Mouse (Mus musculus): ENCODE measurements around the gene Tle1.

Tle1 gene

GRCm38 (mm10) chr4:72200559-72201409, at the start of gene Tle1:
Gene Tle1, minus strand, starts transcription at chr4:72200919.
- DNase-seq (ENCODE audit: low read depth): no peak

GRCm38 (mm10) chr4:72233584-72234219, 33.0 kb upstream of the Tle1 start:
- no peak for DNase-seq (ENCODE audit: low read depth)

DNA sequence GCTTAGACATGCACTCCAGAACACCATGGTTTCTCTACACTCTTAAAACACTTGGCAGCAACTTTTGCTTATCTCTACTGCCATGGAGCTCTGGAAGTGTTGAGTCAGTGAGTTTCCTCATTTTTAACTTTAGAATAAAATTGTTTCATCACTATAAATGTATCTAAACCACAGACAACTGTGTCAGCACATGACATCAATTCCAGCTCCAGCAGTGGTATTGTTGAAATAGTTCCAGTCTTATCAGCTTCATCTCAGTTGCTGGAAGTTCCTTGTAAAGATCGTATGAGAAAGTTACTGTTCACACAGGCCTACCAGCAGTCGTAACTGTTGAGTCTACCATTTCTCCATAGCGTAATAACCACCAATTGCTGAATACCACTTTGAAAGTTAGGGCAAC, 31.5 kb upstream of the Tle1 start:
- DNase-seq (ENCODE audit: low read depth): peak; percentile 80

GRCm38 (mm10) chr4:72230832-72231231, 30.1 kb upstream of the Tle1 start:
- DNase-seq (ENCODE audit: low read depth): peak; percentile 82

GRCm38 (mm10) chr4:72221629-72222028, 20.9 kb upstream of the Tle1 start:
- no peak for DNase-seq (ENCODE audit: low read depth)

DNA sequence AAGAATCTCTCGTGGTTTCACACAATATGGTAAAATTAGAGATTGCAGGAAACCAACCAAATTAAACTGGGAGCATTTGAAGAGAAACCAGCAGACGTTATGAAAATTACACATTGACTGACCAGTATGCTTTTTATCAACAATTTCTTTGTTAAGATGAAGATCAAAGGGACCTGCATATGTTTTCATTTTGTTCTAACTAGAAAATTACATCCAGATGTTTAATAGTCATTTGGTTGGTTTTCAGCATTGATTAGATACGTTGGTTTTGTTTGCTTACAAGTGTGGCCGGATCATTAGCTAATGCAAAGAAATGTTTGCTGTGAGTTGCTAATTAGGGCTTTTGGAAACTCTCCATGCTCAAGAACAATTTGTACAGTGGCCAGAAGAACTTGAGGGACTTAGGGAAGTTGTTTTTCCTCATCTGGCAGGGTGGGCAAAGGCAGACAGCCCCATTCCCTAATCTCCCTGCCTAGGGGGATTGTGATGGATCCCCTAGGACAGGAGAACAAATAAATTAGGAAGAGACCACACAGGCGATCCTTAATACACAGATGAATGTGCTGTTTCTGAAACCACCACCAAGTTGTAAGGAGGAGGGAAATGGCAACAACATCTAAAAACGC, 3.8 kb upstream of the Tle1 start:
- DNase-seq (ENCODE audit: low read depth): no peak

GRCm38 (mm10) chr4:72201521-72201991, 837 bp upstream of the Tle1 start:
- no peak for DNase-seq (ENCODE audit: low read depth)

DNA sequence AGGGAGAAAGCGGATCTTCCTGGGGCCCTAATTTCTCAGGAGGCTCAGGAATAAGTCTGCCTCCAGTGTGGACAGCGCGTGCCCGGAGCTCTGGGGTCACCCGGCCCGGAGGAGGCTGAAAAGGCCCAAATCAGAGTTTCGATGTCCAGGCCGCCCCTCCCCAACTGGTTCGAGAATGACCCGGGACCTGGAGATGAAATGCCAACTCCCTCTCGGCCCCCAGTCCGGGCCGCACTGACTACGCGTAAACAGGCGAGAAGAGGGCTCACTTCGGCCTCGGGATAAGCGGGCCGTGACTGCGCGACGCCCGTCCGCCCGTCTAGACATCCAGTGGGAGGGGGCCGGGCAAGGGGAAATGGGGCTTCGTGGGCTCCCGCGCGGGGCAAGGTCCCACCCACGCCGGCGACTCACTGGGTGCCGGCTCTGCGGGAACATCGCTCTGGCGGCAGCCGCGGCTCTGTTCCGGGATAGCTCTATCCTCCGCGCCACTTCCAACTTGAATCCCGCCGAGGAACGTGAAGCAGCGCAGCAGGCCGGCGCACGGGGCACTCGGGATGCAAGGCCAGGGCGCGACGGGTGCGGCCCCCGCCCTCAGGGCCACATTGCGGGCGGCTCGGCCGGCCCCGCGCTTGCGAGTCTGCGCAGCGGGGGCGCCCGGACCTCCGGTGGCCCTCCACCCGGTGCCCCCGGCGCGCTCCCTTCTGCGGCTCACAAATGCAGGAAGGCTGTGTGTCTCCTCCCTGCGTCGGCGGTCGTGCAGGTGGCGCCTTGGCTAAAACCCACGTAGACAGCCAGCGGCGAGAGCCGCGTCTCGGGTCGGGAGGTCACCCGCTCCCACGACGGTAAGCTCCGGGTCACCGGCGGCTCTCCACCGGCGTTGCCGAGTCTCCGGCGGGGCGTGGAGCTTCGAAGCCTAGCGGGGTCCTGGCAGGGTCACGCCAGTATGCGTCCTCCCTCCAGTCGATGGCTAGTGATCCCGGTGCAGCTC, 854 bp downstream of the Tle1 start:
- DNase-seq (ENCODE audit: low read depth): no peak

GRCm38 (mm10) chr4:72198877-72199411, 1.8 kb downstream of the Tle1 start:
- DNase-seq (ENCODE audit: low read depth): no peak

DNA sequence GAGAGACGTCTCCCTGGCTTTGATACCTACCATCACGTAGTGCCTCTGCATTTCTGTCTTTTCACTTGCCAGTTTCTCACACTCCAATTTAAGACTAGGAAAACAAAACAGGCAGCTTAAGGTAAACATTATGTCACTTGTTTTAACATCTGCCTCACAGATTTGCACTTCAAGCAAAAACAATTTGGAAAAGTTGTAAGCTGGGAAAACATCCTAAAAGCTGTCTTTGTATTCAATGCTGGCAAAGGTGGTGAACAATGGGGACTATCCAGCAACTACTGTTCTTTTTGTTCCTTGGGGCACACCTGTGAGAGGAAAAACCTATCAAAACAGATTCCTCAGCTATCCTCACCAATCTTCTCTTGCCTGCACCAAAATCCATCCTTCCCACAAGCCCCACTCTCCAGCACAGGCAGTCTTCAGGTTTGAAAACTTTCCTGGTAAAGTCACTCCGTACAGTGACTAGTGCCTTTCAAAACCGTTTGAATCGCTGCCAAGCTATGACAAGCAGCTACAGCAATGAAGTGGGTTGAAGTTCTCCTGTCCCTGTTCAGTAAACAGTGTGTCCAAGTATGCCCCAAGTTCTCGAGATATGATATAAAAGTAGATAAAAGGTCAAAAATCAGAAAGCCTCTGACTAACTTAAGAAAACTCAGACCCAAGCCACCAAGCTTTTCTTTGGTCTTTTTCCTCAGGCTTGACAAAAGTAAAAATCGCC, 2.7 kb downstream of the Tle1 start:
- DNase-seq (ENCODE audit: low read depth): no peak

DNA sequence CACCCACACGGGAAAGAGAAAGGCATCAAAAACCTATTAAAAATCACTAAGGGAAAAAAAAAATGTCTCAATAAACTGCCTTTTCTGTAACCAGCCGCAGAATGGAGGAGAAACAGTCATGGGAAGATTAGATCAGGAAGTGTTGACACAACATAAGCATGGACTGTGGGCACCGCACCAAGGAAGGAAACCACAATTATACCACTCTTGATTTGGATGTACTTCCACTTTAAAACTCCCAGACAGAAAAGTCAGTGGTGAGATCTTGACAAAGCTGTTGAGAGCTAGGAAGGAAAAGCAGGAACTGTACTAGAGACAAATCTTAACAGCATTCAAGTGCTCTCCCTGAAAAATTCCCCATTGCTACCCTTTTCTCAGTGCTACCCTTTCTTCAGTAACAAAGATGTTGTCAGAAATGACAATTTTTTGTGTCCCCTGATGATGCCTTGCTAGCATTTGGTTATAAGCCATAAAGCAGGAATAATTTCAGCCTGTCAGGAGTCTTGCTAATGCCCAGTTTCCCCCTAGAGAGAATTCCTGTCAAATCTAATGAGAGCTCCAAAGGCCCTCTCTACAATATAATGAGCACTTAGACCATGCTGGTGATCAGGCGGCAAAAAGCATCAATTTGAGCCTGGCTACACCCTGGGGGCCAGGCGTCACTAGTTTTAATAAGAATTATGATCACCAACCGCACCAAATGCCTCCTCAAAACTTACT, 5.4 kb downstream of the Tle1 start:
- DNase-seq (ENCODE audit: low read depth): peak; percentile 52

DNA sequence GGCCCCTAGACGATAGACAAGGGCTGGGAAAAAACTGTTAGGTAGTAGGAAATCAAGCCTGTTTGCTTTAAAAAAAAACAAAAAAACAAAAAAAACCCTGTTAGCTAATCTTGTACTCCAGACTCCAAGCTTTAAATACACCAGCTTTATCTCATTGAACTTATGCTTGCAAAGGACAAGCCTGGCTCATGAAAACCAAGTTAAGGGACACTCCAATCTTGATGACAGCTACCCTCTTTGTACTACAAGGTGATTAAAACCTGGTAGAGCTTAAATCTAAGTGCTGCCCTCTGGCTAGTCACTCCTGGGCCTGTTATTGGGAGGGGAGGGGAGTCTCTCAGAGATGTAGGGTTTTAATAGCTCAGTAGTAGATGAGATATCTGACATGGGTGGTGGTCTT, 7.4 kb downstream of the Tle1 start:
- no peak for DNase-seq (ENCODE audit: low read depth)

DNA sequence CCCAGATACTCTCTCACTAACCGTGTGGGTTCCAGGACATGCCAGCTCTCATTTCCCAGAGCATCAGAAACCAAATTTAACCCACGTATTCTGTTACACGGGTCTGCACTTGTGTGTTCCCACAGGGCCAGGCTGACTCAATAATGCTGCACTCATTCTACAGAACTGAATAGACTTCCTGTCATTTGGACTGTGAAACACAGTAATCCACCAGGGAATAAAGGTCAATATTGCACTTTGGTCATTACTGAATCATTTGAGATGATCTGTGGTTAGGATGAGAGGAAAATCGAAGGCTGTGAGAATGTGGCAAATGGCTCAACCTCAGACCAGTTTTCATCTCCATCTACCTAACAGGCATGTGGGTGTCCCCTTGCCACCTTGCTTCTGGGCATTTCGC, 16.2 kb downstream of the Tle1 start:
- no peak for DNase-seq (ENCODE audit: low read depth)

DNA sequence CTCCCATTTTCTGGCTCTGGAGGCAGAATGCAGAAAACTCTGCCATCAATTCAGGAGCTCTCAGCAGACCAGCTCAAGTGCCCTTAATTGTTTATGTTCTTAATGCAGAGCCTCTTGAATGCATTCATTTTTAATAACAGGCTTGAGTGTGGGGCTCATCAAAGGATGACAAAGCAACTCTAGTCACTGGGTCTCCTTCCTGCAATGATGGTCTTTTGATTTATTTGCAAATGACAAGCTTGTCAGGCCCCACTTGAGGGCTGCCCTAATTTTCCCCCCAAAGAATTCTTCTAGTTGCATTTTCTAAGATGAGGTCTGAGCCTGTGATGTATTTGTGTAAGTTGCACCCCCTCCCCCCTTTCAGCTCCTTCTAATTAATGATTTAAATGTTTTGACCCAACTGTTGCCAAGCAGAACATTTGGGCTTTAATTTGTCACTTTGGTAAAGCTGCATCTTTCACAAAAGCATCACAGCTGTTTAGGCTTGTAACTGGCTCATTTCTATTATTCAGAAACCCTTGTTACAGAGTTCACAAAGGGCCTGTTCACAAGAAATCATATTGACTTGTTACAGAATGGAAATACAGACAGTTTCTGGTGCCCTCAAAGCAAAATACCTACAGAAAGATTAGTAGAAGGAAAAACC, 18.3 kb downstream of the Tle1 start:
- no peak for DNase-seq (ENCODE audit: low read depth)

- DNase-seq (ENCODE audit: low read depth): no peak
Measured at GRCm38 (mm10) chr4:72175943-72176342, 24.8 kb downstream of the Tle1 start.

- no peak for DNase-seq (ENCODE audit: low read depth)
Measured at GRCm38 (mm10) chr4:72168267-72168666, 32.5 kb downstream of the Tle1 start.

- DNase-seq (ENCODE audit: low read depth): no peak
Measured at GRCm38 (mm10) chr4:72167761-72168229, 32.9 kb downstream of the Tle1 start.

GRCm38 (mm10) chr4:72167171-72167570, 33.5 kb downstream of the Tle1 start:
- no peak for DNase-seq (ENCODE audit: low read depth)

DNA sequence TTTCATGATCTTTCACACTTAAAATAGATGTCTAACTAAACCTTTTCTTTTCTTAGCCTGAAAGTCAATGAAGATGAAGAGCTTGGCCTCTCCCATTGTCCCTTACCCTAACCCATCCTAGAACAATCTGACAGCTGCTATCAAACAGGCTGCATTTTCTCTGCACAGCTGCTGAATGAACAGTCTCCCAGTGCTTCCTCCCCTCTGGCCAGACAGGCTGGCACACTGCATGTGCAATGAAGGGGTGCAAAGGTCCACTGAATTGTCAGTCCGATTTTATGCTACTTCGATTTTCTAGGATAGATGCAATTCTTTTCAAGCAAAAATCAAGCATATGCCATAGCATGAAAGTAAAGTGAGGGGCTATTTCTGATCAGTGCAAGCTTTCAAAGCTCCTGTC, 34.2 kb downstream of the Tle1 start:
- DNase-seq (ENCODE audit: low read depth): no peak
